Mouse (Mus musculus) ES-CJ7 (cell line): ENCODE results near the gene Itgb5.

Experiments
- DNase-seq: peaks from one replicate; pipeline ENCODE4 v3.0.0; 2011; ENCODE audit warnings: low read depth, low spot score

Itgb5 gene

DNA sequence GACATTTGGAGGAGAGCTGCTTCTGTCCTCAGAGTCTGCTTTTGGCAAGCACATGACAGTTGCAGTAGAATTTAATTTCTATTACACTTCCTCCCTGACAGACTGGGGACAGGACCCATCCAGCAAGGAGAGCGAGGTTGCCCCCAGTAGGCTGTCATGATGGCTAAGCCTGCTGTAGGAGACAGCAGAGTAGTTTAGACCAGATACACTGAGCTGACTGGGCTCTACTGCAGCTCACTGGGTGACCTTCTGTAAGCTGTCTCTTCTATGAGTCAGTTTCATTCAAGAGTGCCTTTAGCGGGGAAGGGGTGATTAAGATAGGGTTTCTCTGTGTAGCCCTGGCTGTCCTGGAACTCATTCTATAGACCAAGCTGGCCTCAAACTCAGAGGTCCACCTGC lies 109.7 kb downstream of the Itgb5 start:
- DNase-seq, result no peak

DNA sequence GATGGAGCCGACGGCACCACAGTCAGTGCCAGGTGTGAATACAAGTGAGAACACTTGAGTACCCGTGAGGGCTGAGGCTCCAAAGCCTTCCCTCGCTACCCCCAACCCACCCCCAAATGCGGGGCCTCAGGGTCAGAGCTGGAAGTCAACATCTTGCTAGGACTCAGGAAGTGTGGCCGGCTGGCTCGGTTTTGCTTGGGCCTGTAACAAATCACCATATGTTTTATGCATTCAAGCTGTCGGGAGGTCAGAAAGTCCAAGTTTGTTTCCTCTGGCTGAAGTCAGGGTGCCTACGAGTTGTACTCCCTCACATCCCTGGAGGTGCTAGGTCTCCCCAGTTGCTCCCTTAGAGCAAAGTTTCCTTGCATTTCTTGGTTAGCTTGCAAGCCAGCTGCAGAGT lies 110.2 kb downstream of the Itgb5 start:
- no peak for DNase-seq

DNA sequence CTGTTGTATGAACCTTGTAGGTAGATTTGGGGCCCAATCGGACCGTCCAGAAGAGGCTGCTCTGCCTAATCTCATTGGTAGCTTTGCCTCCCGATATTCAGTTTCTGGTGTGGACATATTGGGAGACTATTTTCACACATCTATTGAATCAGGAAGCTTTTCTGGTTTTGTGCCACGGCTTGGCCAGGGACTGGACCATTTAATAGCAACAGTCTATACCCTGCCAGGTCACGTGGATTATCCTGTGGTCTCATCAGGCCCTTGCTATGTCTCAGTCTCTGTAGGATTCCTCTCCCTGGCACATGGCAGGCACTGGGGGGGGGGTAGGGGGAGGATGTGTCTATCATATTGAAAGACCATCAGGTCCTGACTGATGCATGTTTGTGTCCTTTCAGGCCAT lies 110.6 kb downstream of the Itgb5 start:
- DNase-seq, result no peak

DNA sequence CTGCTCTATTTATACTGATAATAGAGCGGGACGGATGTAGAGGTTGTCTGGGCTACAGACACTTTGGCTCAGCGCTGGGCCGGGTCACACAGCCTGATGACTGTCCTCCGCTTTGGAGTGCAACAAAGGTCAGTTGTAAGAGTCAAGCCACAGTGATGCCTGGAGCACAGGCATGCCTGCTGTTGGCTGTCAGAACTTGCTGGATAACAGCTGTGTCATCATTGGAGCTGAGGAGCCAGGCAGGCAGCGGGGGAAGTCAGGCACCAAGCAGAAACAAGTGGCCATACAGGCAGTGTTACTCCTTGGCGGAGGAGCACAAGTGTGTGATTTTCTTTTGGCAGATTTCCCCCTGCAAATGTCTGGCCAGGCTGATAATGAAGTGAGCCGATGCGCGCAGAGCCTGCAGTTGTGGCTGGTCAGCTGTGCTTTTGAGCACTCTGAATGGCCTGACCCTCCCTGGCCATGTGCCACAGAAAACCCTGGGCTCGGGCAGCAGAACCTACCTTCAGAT lies 111.9 kb downstream of the Itgb5 start:
- DNase-seq, result no peak

DNA sequence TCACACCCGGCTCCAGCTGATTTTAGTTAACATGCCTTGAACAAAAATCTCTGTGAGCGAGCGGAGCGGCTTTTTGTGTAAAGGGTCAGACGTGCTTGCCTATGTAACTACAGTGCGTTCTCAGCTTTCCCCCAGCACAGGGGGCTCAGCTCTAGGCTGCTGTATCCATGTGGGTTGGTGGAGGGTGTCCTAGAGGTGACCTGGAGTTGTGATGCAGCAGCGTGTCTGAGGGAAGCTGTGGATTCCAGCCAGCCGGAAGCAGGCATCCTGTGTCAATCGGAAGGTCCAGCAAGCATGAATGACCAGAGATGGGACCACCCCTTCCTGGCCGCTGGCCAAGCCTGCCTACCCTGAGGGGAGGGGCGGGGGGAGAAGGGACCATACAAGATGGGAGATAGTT lies 112.9 kb downstream of the Itgb5 start:
- DNase-seq, result no peak

DNA sequence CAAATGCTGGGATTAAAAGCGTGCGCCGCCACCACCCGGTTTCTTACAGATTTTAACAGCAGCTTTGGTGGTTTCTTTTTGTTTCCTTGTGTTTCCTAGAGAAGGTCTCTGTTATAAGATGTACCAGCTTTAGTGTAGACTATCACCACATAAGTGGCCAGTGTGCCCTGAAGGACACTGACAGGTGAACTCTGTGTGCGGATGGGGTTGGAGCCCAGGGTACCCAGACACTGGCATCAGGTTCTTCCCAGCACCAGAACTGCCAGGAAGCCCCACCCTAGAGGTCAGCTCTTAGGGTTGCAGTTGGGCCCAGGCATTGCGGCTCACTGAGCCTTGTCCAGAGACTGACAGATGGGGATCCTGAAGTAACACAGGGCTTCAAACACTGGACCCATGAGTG lies 113.9 kb downstream of the Itgb5 start:
- DNase-seq, result no peak

DNA sequence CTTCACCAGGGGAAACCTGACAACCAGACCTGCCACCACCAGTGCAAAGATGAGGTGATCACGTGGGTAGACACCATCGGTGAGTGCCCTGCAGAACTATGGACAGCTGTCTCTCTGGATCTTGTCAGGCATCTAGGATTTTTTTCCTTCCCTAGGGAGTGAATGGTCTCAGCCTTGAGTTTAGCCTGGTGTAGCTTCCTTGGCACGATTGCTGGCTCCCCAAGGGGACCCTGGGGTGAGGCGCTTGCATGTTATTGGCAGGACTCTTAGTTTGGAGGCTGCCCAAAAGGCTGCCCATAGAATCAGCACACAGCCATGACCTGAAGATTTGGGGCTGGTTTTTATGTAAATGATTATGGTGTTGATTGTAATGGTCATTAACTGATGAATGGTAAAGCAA lies 114.7 kb downstream of the Itgb5 start:
- DNase-seq, result no peak

DNA sequence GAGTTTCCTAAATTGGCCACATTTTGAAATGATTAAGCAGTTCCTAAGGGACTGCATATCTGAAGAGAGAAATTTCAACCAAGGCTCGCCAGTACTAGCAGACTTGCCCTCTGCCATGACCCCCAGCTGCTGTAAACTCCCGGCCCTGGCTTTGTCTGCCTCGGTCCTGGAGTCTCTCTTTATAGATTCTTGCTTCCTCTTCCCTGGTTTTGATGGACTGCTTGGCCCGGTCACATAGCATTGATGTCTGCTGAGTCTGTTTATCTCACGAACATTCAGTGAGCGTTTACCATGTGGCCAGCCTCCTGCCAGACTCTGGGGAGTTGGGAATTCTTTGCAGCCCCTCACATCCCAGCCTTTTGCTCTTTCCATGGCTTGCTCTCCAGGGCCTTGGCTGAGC lies 115.3 kb downstream of the Itgb5 start:
- DNase-seq, result no peak

DNA sequence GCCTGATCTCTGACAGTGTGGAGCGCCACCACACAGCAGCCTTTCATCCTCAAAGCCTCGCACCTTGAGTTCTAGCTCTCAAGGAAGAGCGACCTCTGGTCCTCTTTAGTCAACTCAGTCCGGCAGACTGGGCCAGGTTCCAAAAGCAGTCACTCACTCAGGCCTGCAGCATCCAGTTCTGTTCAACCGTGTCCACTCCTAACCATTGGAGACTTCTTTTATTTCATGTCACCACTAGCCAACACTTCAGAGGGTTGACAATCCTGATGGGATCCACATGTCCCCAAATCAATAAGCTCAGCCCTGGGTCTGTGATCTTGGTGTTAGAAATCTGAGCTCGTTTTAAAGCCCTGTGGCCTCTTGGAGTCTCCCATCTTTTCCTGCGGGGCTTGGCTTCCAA lies 116.6 kb downstream of the Itgb5 start:
- no peak for DNase-seq

DNA sequence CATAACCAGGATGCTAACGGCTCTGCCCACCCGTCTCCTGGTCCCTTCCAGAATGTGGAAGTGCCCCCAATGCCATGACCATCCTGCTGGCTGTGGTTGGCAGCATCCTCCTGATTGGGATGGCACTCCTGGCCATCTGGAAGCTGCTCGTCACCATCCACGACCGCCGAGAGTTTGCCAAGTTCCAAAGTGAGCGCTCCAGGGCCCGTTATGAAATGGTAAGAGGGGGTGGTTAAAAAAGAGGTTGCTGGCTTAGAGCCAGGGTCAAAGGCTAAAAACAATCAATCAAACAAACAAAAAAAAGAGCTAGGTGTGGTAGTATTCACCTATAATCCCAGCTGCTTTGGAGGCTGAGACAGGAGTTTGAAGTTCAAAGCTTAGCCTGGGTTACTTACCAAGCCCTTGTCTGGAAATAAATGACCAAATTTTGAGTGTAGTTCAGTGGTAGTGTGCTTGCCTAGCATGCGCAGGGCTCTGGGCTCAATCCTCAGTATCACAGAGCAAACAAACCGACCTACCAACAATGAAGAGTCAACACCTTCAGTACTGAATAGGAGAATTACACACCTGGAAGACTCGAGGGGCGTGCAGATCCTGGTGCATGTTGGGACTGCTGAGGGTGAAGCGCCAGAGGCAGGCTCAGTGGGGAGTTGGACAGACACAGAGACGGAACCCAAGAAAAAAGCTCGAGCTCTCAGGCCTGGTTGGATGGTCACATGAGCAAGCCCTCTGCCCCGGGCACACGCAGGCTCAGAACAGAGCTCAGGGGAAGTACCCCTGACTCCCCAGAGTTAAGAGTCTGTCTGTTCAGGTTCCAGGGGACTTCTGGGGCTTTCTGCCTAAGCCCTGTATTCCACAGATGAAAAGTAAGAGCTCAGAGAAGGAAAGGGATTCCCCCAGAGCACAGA lies 118.5 kb downstream of the Itgb5 start:
- DNase-seq, result no peak

DNA sequence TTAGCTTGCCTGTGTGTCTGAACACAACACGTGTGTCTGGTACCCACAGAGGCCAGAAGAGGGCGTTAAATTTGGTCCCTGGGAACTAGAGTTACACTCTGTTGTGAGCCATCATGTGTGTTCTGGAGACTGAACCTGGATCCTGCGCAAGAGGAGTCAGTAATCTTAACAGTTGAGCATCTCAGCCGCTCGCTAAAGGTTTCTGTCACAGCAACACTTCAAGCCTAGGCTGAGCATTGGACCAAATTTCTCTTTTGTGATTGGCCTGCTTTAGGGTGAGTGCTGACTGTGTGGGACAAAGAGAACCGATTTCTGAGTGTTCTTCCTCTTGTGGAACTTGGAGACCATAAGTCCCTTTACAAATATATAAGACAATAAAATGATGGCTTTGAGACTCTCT lies 120.9 kb downstream of the Itgb5 start:
- peak; percentile 18 for DNase-seq

DNA sequence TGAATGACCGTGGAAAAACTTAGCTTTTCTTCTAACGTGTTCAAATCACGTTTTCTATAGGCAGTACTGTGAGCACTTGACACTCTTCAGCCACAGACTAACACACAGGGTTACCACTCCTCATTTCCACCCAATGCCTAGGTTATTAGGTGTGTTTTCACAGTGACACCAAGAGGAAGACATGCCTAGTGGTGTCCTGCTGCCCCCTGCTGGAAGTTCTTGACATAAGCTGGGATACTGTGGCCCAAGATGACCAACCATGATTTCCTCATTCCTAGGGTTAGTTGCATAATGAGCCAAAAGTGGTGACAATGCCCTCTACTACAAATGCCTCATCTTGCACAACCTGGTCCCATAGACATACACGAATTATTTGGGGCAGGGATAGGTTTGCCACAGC lies 121.4 kb downstream of the Itgb5 start:
- peak; percentile 83 for DNase-seq

DNA sequence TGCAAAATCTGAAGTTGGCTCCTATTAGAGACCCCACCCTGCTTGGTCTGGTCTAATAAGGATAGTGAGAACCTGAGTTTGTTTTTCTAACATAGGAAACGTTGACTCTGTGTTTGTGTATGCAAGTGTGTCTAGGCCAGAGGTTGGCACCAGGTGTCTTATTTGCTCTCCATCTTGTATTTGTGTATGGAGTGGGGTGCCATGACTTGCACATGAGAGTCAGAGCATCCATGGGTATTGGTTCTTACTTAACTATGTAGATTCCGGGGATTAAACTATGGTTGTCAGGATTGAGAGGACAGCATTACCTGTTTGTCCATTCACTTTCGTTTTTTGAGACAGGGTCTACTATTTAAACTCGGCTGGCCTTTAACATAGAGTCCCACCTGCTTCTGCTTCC lies 123.5 kb downstream of the Itgb5 start:
- DNase-seq, result no peak

DNA sequence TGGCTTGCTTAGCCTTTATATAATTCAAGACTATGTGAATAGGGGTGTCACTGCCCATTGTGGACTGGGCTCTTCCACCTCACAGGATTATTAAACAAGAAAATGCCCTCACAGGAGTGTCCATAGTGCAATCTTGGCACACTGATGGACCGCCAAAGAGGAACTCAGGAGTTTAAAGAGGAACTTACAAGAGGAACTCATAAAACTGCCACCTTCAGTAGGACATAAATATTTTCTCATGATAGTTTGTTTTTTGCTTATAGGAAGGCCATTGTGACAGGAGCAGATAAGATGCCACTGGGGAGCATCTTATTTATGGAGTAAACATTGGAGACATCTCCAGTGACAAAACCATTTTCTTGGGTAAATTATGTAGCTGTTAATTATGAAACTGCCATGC lies 125.3 kb downstream of the Itgb5 start:
- DNase-seq, result no peak

DNA sequence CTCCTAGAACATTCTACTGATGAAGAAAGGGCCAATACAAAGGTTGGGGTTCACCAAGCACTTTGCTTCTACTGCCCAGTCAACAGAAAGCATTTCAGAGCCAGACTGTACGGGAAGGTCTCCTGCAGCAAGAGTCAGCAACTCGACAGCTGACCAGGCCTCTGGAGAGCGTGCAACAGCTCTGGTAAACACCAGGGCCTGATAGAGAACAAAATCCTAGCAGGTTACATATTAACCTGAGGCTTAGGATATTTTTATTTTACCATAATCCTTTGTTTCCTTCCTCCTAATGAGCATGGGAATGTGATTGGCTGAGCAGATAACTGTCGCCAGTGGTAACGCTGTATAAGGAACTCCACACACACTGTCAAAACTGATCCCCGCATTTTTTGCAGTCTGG lies 134.0 kb downstream of the Itgb5 start:
- DNase-seq, result no peak

DNA sequence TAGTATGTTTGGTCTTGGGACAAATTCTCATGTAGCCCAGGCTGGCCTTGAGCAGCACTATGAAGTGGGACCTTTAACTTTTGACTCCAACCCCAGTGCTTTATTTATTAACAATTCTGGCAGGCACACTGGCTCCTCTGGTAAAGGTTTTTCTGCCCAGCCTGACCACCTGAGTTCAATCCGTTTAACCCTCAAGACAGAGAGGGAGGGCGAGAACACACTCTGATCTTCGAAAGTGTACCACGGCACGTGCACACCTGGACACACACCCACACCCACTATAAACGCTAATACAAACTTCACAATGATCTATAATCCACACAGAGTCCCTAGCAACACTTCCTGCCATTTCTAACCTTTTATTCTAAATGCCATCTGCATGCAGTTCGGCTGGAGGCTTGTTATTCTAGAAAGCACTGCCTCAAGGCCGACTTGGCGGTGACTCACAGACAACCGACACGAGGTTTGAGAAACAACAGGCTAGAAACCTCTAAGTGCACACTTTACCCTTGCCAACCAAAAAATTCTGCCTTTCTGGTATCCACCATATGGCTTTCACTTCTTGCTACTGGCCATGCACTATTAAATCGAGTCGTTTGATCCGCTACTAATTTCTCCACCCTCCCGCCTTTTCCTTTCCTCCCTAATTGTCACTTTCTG lies 136.5 kb downstream of the Itgb5 start:
- no peak for DNase-seq

DNA sequence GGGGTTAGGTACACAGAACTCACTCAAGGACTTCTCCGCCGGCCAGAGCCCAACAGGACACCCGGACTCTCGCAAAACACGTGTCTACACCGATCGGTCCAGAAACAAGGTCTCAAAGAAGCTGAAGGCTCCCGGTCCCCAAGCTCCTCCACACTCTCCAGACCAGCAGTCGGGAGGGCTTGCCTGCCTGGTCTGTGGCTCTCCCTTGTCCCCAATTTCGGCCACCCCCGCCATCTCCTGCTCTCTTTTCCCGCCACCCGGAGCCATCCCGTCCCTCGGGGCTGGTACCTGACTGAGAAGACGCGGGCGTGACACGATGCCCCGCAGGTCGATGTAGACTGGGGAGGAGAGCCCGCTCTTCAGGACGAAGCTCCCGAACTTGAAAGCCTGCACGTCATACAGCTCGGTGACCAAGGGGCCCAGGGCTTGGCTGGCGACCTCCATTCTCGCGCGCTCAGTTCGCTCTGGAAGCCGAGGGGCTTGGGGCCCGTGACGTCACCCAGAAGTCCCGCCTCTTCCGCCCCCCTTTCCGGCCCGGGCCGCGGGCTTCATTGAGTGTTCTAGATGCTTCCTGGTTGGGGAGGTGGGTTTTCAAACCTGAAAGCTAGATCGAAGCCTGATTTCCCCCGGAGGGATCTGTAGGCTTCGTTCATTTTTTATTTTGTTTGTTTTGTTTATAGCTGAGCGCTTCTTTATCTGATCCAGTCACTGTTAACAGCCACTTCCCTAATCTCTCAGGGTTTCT lies 137.2 kb downstream of the Itgb5 start, which contains the start of gene Umps:
Umps (minus strand) TSS at position 501 of the 745 bp plus-strand sequence.
- peak; percentile 73 for DNase-seq

DNA sequence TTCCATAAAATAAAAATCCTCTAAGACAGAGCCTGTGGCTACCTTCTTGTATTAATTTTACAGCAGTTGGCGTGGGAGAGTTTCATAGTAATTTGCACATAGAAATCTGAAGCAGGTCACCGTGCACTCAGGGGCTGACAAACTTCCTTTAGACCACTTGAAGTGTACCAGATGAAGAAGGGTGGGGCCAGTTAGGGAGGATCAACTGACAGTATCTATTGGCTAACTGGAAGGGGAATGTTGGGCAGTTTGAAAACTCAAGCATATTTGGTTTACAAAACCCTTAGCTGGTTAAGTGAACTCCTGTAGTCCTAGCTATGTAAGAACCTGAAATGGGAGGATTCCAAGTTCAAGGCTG lies 137.8 kb downstream of the Itgb5 start:
- no peak for DNase-seq

DNA sequence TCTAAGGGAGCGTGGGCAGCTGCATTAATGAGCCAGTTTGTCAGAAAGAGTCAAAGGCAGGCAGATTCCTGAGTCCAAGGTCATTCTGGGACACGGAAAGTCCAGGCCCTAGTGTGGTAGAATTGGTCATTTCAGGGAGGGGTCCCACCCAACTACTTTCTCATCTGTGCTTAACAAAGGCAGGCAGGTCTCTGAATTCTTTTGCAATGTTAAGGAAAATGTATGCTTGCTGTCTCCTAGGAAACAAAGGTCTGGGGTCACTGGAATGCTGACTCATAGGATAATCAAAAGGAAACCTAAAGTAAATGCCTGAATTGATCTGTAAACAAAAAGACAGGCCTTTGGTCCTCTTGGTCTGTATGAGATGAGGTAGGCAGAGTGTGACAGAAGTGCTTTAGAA lies 150.4 kb downstream of the Itgb5 start:
- DNase-seq, result peak; percentile 84

DNA sequence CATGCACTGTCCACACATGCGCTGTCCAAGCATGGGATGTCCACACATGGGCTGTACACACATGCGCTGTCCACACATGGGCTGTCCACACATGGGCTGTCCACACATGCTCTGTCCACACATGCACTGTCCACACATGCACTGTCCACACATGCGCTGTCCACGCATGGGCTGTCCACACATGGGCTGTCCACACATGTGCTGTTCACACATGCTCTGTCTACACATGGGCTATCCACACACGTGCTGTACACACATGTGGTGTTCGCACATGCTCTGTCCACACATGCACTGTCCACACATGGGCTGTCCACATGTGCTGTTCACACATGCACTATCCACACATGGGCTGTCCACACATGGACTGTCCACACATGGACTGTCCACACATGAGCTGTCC lies 154.2 kb downstream of the Itgb5 start:
- no peak for DNase-seq

DNA sequence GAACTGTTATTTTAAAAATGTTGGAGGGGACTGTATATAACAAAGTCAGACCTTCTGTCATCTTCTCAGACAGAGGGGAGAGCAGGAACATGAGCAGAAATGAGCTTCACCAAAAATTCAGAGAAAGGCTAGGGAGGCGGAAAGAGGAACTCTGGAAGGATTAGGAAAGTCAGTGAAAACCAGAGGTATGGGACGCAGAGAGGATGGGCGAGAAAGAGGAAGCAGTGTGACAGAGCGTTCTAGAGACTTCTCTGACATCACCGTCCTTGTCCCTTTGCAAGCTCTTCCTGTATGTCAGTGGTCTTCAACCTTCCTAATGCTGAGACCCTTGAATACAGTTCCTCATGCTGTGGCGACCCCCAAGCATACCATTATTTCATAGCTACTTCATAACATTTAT lies 155.9 kb downstream of the Itgb5 start:
- no peak for DNase-seq

DNA sequence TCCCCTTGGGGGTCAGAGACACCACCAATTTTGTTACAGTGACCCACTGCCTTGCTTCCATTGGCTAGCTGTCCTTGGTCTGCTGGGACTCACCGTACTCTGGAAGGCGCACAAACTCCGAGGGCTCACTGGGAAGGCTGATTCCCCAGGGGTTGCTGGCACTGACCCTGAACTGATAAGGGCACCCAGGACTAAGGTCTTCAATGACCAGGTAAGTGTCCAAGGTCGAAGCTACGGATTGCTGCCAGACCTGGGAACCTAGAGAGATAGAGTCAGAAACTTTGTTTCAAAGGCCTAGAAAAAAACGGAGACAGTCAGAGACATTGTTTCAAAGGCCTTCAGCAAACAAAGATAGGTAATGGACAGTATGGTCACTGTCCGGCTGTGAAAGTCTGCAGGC lies 157.5 kb downstream of the Itgb5 start:
- DNase-seq, result no peak
